Mouse (Mus musculus) layer of hippocampus, adult 9-10 months (tissue): ENCODE results near the gene Tmem115.
"Not testable (repeated sequence)": the region's sequence is repeated elsewhere in the genome, so short reads cannot be mapped to it uniquely, and the experiment has no call there.

Experiments used
- DNase-seq: peaks from one replicate; pipeline ENCODE4 v3.0.0; 2022; ENCODE audit warnings: low spot score

Gene Tmem115

GRCm38 (mm10) chr9:107550491-107551116, 16.9 kb downstream of the Tmem115 start:
- no peak for DNase-seq

DNA sequence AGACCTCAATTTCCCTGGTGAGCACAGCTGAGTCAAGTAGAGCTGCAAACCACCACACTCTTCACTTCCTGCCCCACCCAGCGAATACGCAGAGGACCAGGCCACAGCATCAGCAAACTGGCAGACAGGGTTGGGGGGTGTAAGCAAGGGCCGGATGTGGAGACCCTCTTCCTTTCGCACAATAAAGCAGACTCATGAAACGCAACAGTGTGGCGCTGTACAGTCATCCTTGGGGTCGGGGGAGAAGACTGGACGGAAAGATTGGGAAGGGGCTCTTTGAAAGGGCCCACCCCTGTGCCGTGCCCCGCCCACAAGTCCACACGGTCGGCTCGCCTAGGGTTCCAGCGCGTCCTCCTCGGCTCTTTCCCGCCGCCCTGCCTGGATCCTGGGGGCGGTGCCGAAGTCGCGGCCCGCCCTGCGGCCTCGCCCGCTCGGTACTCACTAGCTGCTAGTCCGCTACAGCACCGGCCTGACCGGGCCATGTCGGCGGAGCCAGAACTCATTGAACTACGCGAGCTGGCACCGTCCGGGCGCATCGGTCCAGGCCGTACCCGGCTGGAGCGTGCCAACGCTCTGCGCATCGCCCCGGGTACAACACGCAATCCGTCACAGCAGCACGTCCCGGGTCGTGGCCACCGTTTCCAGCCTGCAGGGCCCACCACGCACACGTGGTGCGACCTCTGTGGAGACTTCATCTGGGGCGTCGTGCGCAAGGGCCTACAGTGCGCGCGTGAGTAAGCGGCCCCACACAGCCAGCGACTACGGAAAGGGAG, 17.6 kb downstream of the Tmem115 start, which contains the start of gene Rassf1:
Rassf1 (plus strand) TSS at position 439 of the 773 bp plus-strand sequence.
- DNase-seq = no peak

DNA sequence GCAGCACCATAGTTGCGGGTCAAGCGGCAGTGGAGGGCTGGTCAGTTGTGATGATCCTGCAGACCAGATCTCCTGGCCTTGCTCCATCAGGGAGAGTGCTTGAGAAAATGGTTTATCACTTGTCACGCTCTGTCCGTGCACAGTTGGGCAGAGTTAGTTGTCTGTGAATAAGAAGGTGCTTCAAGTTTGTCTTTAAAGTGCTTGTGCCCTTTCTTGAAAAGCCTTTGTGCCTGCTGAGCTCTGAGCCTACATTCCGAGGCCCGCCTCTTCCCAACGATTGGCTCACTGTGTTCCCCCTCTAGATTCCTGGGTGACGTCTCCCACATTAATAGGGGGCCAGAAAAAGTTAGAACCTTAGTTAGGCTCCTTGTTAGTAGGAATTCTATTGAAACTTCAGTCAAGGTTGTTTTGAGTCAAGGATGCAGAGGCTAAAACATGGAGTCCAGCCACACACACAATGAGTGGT, 18.2 kb downstream of the Tmem115 start:
- no peak for DNase-seq

- no peak for DNase-seq
Observed at GRCm38 (mm10) chr9:107552690-107553393, 19.1 kb downstream of the Tmem115 start.

DNA sequence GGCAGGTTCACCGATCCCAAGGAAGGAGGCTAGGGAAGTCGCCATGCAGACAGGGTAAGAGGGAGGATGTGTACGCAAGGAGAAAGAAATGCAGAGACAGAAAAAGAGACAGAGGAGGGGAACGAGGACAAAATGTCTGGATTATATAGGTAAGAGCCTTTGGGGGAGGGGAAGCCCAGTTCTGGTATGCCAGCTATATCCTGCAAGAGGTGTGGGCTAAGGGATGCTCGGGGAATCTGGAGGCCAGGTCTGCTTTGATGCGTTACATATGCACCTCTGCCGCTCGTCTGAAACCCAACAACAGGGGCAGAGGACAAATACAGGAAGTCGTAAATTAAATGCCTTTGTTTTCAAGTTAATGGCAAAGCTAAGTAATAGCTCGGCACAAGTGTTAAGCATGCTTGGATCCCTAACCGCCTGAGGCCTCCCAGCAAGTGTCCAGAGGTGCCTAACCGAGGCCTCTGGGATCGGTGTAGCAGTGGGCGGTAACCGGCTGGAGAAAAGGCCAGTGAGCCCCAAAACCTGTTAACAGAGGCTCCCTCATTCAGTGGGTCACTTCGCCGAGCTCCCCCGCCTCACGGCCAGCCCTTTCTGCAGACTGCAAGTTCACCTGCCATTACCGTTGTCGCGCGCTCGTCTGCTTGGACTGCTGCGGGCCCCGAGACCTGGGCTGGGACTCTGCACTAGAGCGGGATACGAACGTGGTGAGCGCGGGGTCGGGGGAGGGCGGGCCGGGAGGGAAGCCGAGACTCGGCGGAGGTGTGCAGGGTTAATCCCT, 20.0 kb downstream of the Tmem115 start:
- no peak for DNase-seq

- DNase-seq = peak; percentile 71
Observed at GRCm38 (mm10) chr9:107554319-107554825, 20.6 kb downstream of the Tmem115 start.

GRCm38 (mm10) chr9:107555031-107555457, 21.3 kb downstream of the Tmem115 start:
- no peak for DNase-seq

- DNase-seq = no peak
Observed at GRCm38 (mm10) chr9:107555701-107556100, 22.0 kb downstream of the Tmem115 start.

DNA sequence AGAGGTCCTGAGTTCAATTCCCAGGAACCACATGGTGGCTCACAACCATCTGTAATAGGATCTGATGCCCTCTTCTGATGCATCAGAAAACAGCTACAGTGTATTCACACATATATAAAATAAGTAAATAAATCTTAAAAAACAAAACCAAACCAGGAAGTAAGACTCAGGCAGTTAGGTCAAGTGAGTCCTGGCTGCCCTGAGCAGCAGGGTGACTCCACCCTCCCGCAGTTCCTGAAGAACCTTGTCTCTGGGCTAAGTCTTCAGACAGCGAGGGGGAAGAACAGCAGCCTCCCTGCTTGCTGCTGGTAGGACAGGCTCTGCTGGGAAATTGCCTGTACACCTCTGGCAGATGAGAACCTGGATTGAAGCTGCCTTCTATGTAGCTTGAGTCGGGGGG, 22.6 kb downstream of the Tmem115 start:
- DNase-seq = no peak

- peak; percentile 92 for DNase-seq
Observed at GRCm38 (mm10) chr9:107563029-107563581, 29.4 kb downstream of the Tmem115 start, which contains the start of gene Tusc2. Gene Tusc2, plus strand, starts transcription at chr9:107563255.

- not testable (repeated sequence) for DNase-seq
Observed at GRCm38 (mm10) chr9:107565556-107565955, 31.8 kb downstream of the Tmem115 start.

GRCm38 (mm10) chr9:107566041-107566709, 32.4 kb downstream of the Tmem115 start:
- DNase-seq = no peak

DNA sequence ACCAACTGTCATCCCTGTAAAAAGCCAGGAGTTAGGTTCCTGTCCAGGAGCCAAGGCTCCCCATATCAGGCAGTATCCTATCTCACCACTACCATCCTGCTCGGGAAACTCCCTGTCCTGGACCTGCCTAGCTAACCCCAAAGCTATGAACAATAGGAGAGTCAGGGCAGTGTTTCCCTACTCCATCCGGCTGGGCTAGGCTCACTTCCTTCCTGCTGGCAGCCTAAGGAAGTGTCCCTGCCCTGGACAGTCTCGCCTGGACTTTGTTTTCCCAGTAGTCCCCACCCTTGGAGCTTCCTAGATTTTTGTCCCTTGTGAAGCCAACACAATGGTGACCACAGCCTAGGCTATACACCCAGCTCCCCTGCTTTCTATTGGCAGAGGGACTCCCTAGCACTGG, 33.1 kb downstream of the Tmem115 start:
- DNase-seq = no peak

DNA sequence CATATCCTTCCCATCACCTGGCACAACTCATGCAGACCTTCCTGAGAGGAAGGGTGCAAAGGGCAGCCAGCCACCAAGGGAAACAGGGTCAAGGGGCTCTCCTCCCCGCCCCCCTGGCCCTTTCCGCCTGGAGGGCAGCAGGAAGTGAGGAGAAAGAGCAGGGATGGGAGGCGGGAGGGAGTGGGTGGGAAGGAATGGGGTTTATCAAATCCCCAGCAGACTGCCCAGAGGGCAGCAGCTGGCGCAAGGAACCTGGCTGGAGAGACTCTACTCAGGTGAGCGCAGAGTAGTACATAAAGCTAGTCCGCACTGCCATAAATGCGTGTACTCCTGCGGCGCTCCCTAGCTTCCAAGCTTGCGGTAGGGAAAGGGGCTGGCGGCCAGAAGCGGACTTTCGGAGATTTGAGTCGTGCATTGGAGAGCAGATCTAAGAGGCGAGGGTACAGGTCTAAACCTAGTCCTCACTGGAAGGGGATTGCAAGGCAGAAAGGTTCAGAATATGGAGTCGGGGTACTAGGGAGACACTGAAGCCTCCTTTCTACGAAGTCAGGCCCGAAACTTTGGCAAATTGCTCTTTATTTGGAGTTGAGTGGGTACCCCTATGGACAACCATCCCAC, 34.1 kb downstream of the Tmem115 start, which contains the start of gene Hyal2:
Hyal2 (plus strand) TSS at position 244 of the 618 bp plus-strand sequence.
- DNase-seq = no peak

GRCm38 (mm10) chr9:107568331-107569261, 34.9 kb downstream of the Tmem115 start:
- DNase-seq = peak; percentile 61

DNA sequence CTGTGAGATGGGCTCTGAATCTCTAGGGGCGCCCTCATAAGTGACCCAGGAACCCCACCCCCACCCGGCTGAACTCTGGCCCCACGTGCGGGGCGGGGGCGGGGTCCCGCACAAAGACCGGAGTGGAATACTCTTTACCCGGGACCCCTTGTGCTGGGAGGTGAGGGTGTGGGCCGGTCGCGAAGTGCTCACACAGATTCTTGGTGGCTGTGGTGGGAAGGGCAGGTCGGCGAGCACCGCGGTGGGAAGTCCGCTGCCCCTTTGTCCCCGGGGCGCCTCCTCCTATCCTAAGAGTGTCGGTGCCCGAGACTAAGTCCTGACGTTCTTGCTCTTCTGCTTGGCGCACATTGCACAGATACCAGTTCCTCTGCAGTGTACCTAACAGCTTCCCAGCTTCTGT, 35.5 kb downstream of the Tmem115 start:
- no peak for DNase-seq

DNA sequence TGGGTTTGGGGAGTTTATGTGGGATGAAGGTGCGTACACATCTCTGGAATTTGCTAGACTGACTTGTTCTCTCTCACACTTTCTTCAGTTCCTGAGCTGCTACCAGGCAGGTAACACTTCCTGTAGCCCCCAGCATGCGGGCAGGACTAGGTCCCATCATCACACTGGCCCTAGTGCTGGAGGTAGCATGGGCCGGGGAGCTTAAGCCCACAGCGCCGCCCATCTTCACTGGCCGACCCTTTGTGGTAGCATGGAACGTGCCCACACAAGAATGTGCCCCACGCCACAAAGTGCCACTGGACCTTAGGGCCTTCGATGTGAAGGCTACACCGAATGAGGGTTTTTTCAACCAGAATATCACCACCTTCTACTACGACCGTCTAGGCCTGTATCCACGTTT, 36.3 kb downstream of the Tmem115 start:
- DNase-seq = no peak

GRCm38 (mm10) chr9:107570845-107571244, 37.1 kb downstream of the Tmem115 start:
- no peak for DNase-seq
